Mouse (Mus musculus) left cerebral cortex, adult 8-10 months (tissue): ENCODE data around the gene Dnah3. TPM values are rescaled to one million over a fixed set of nuclear protein-coding genes. Genes with fewer than 3 reads are reported as not detected.

Experiments
- DNase-seq, 2 experiments: peaks; one replicate each; pipeline ENCODE4 v3.0.0; 2022; ENCODE audit warnings: low spot score in 2 of 2
- total RNA-seq, 4 experiments: library from RNA; stranded (reverse); gene quantifications; 2 replicates each; pipeline ENCODE4 v1.2.4; 2022

Gene Dnah3
- total RNA-seq, 4 experiments from 2014 or later, result 0.33 to 0.85 (median 0.51) TPM

GRCm38 (mm10) chr7:119875776-119876440 is 219.2 kb downstream of the Dnah3 start:
- DNase-seq, result peak in 1 of 2 experiments; percentile 81

GRCm38 (mm10) chr7:119873050-119873449 is 222.0 kb downstream of the Dnah3 start:
- DNase-seq, result no peak

Other genes starting within 250 kb of the Dnah3 start
- 10 to 100 TPM; 10.2 to 16.2 (median 15.1) TPM for gene Lyrm1, start 199.4 kb downstream of the Dnah3 start, total RNA-seq
- gene Dcun1d3, start 199.0 kb downstream of the Dnah3 start, total RNA-seq, result 10 to 100 TPM; 26.3 to 32.1 (median 27.1) TPM
- 10 to 100 TPM; 13.6 to 15.5 (median 15.2) TPM for gene Tmem159, start 7.1 kb upstream of the Dnah3 start, total RNA-seq
- 1 to 10 TPM in 1 of 4 experiments, under 1 TPM in 1, not detected in 2; 0.41 to 1.4 TPM for gene Zp2, start 50.0 kb upstream of the Dnah3 start, total RNA-seq
- under 1 TPM; 0.17 to 0.46 (median 0.28) TPM for gene Anks4b, start 78.6 kb upstream of the Dnah3 start, total RNA-seq
- 10 to 100 TPM; 71.5 to 99.6 (median 90.4) TPM for gene Crym, start 106.8 kb upstream of the Dnah3 start, total RNA-seq
- under 1 TPM in 2 of 4 experiments, not detected in 2; 0.06 to 0.07 TPM for gene Abca14, start 108.7 kb upstream of the Dnah3 start, total RNA-seq
- not detected for gene Abca15, start 233.4 kb upstream of the Dnah3 start, total RNA-seq